Mouse (Mus musculus) erythroblast, embryonic 14.5 days (primary cell): ENCODE results near the gene Amdhd2.

Experiments used
- GATA1 ChIP-seq: IDR thresholded peaks from 2 replicates; pipeline ENCODE4 v1.6.1; 2012; ENCODE audit warnings: low read length, inconsistent platforms, mixed read lengths
- TAL1 ChIP-seq: IDR thresholded peaks from 3 replicates; pipeline ENCODE4 v1.6.1; 2012; ENCODE audit warnings: low read length, inconsistent platforms, mixed read lengths

GRCm38 (mm10) chr17:24170729-24171128 lies 7.2 kb upstream of the Amdhd2 start:
- no peak for TF ChIP-seq TAL1
- TF ChIP-seq GATA1, result no peak
